Mouse (Mus musculus) olfactory bulb, adult 2 months (tissue): ENCODE results near the gene Ptgfrn. TPM values are rescaled to one million over a fixed set of nuclear protein-coding genes. Genes with fewer than 3 reads are reported as not detected.
A peak's percentile ranks its signal among the peaks of the same experiment; 100 is the strongest.

ENCODE experiments used
- H3K27ac ChIP-seq: fragments of 200-500 bp; 2 replicates; pipeline ENCODE4 v1.5.1; 2012; ENCODE audit warnings: low read depth, low read length; ENCODE audit not compliant: insufficient read depth
- H3K4me1 ChIP-seq: fragments of 200-500 bp; 2 replicates; pipeline ENCODE4 v1.6.1; 2012; ENCODE audit warnings: low read length; ENCODE audit not compliant: control insufficient read depth, insufficient read depth
- H3K4me3 ChIP-seq: fragments of 200-500 bp; 2 replicates; pipeline ENCODE4 v1.5.1; 2012; ENCODE audit warnings: mild to moderate bottlenecking, low read depth, low read length, moderate library complexity; ENCODE audit not compliant: insufficient read depth
- CTCF ChIP-seq: fragments of 200-500 bp; IDR thresholded peaks from 2 replicates; pipeline ENCODE4 v1.5.1; 2012; ENCODE audit warnings: low read depth, mild to moderate bottlenecking, low read length, moderate library complexity; ENCODE audit not compliant: insufficient read depth
- POLR2A ChIP-seq: fragments of 200-500 bp; IDR thresholded peaks from 2 replicates; pipeline ENCODE4 v1.6.1; 2012; ENCODE audit warnings: mild to moderate bottlenecking, low read depth, low read length, moderate library complexity; ENCODE audit not compliant: insufficient read depth
- WGBS: fragments of 180-500 bp; shearing (Covaris S2); methylation state at CpG from one replicate; pipeline ENCODE4 v1.1.7; 2018; 5-methylcytosine and 5-hydroxymethylcytosine counted together
- polyA plus RNA-seq: library from polyadenylated mRNA; stranded (reverse); fragments of >200 nt; gene quantifications from 2 replicates; pipeline ENCODE4 v1.2.4, GENCODE M21; 2012; ENCODE audit warnings: low replicate concordance; ENCODE audit not compliant: missing spikeins, insufficient read depth, insufficient read length

The Ptgfrn gene
- polyA plus RNA-seq, 1 experiment: not detected

GRCm38 (mm10) chr3:101010589-101011202 lies 99.4 kb downstream of the Ptgfrn start:
- Histone ChIP-seq H3K27ac (no peak overlapping the region), H3K4me3 (no peak overlapping the region), H3K4me1 (no peaks in the 10 kb centered on the region; the same call in 1 of the 2 replicates)
- TF ChIP-seq POLR2A (no peak), CTCF (no peak)
- 97% methylated on average over 4 of the region's 4 CpGs for WGBS

GRCm38 (mm10) chr3:101007112-101007782 lies 102.8 kb downstream of the Ptgfrn start:
- no peak overlapping the region for H3K4me3 ChIP-seq
- 55% methylated on average over 5 of the region's 5 CpGs for WGBS
- no peak for TF ChIP-seq CTCF
- TF ChIP-seq POLR2A: no peak
- H3K4me1 ChIP-seq: no peaks in the 10 kb centered on the region
- no peak overlapping the region for H3K27ac ChIP-seq

DNA sequence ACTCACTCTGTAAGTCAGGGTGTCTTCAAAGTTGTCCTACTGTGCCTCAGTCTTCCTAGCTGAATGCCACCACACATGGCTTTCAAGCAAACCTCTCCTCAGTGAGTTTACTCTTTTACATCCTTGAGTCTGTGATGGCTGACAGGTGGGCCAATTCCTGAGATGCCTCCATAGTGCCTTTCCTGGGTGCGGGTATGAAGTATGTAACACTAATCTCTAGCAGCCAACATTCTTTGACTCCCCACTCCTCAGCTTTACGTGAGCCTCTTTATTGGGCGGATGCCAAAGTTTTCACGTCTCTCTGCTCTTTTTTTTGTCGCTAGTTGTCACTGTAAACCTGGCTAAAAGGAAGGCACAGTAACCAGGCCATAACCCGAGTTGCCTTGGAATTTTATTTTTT lies 104.7 kb downstream of the Ptgfrn start:
- H3K4me1 ChIP-seq: no peaks in the 10 kb centered on the region
- no peak for TF ChIP-seq POLR2A
- TF ChIP-seq CTCF: no peak
- 87% methylated on average over 6 of the region's 6 CpGs for WGBS
- no peak overlapping the region for H3K27ac ChIP-seq
- no peak overlapping the region for H3K4me3 ChIP-seq

DNA sequence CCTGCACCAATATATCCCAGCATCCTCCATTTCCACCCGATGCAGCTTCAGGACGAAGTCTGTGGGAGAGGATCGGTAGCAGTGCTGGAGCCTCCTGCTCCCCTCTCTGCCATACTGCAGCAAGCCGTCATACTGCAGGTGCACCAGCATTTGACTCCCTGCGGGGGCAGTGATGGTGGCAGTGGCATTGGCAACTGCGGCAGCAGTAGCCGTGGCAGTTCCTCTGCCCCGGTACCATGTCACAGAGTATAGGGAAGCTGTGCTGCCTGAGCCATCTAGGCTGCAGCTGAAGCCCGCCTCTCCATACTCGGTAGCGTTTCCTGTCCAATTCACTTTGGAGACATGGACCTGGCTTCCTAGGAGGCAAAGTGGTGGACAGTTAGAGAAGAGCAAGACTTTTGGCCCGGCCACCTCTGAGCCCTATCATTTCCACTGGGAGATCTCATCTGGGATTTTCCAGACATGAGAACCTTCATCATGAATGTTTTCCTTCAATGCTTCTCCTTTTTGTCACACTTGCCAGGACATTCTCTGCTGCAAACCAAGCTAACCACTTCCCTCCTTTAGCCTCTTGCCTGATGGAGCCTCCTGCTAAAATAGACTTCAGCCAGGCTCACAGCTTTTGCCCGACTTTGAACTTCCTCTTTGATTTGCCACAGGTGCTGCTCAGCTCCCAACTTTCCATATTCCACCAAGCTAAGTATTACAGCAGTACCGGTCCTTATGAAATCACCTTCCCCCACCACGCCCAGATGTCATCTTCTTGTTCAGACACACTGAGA lies 106.3 kb downstream of the Ptgfrn start:
- no peak for TF ChIP-seq POLR2A
- TF ChIP-seq CTCF: no peak
- Histone ChIP-seq H3K4me1 (peaks cover 4% of the 10 kb centered on the region; the same call in 1 of the 2 replicates), H3K4me3 (no peak overlapping the region), H3K27ac (no peak overlapping the region)
- WGBS: 89% methylated on average over 15 of the region's 15 CpGs

DNA sequence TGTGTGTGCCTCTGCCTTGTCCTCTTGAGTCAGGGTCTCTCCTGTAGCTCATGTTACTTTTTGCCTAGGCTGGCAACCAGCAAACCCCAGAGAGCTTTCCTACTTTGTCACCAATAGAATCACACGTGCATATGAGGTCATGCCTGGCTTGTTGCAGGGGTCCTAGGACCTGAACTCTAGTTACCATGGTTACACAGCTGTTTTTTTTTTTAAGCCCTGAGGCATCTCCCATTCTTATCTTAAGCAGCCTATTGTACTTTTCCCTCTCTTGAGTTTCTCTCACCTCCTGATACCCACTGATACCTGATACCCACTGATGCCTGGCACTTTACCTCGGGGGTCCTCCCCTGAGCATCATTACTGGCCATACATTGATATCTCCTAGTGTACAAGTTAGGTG lies 110.3 kb downstream of the Ptgfrn start:
- WGBS: 55% methylated on average over 2 of the region's 2 CpGs
- peaks cover 8% of the 10 kb centered on the region for H3K4me1 ChIP-seq
- TF ChIP-seq POLR2A (no peak), CTCF (no peak)
- no peak overlapping the region for H3K27ac ChIP-seq
- H3K4me3 ChIP-seq: no peak overlapping the region

DNA sequence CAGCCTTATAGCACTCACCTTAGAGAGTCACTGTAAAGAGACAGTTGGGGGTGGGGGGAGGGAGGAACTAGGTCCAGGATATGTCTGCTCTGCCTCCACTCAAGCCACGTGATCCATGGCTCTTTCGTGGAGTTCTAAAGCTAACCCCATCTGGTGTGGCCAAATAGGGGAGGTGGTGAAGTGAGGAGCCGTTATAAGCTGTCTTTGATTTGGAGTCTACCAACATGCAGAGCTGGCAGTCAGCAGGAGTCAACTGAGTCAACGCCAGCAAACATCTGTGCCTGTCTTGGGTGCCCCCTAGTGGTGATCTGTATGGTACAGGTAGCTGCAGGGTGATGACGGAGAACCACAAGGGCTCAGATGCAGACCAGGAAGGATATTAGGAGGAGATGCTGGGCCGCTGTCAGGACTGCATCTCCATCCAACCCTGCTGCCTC lies 111.2 kb downstream of the Ptgfrn start:
- H3K27ac ChIP-seq: no peak overlapping the region
- H3K4me3 ChIP-seq: no peak overlapping the region
- peaks cover 12% of the 10 kb centered on the region for H3K4me1 ChIP-seq
- WGBS: 44% methylated on average over 6 of the region's 6 CpGs
- TF ChIP-seq POLR2A (no peak), CTCF (peak; percentile 42; the same call in 1 of the 2 replicates)

- Histone ChIP-seq H3K4me1 (peaks cover 18% of the 10 kb centered on the region), H3K4me3 (no peak overlapping the region), H3K27ac (no peak overlapping the region)
- no peak for TF ChIP-seq CTCF
- TF ChIP-seq POLR2A: no peak
- WGBS: 55% methylated on average over 10 of the region's 10 CpGs
These were observed 112.1 kb downstream of the Ptgfrn start for GRCm38 (mm10) chr3:100997785-100998570.

DNA sequence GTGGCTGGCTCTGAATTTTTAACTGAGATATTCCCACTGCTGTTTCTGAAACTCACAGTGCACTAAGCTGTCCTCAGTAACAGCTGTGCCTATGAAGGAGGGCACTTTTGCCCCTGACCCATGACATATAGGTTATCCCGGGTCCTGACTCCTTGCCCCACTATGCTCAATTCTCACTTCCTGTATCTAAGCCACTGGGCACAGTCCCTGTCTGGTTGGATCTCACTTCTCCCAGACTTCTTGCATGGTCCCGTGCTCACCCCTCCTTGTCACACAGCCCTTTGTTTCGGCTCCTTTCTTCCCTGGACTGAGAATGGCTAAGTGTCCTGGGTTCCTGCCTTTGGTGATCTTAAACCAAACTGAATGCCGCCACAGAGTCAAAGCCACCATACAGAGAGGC lies 115.8 kb downstream of the Ptgfrn start:
- TF ChIP-seq POLR2A: no peak
- no peak for TF ChIP-seq CTCF
- Histone ChIP-seq H3K4me1 (peaks cover 18% of the 10 kb centered on the region), H3K4me3 (no peak overlapping the region), H3K27ac (no peak overlapping the region)
- WGBS: 87% methylated on average over 4 of the region's 4 CpGs
